Mouse (Mus musculus): ENCODE results near the gene Kcnk12. TPM values are rescaled to one million over a fixed set of nuclear protein-coding genes. Genes with fewer than 3 reads are reported as not detected.

Kcnk12 gene
- total RNA-seq, 1 experiment from 2014 or later = not detected

- no peak for ATAC-seq (replicated peaks; ENCODE audit: insufficient number of reproducible peaks, low FRiP score, low TSS enrichment, poor library complexity, severe bottlenecking)
Observed at GRCm38 (mm10) chr17:87790661-87791060, 7.1 kb downstream of the Kcnk12 start.

GRCm38 (mm10) chr17:87788216-87788615, 9.6 kb downstream of the Kcnk12 start:
- ATAC-seq (replicated peaks; ENCODE audit: insufficient number of reproducible peaks, low FRiP score, low TSS enrichment, poor library complexity, severe bottlenecking) = no peak

DNA sequence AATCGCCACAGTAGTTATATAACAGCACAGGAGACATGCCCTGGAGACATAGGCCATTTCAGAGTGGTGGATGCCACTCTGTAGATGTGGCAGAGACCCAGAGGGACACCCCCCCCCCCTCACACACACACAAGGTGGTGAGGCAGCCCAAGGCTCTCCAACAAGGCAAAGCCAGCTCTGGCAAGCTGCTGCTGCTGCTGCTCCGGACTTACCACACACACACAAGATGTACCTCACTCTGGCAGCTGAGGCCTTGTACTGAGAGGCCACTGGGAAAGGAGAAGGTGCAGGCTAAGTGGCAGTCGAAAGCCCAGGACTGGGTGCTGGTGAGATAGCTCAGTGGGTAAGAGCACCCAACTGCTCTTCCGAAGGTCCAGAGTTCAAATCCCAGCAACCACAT, 10.1 kb downstream of the Kcnk12 start:
- no peak for ATAC-seq (replicated peaks; ENCODE audit: insufficient number of reproducible peaks, low FRiP score, low TSS enrichment, poor library complexity, severe bottlenecking)

DNA sequence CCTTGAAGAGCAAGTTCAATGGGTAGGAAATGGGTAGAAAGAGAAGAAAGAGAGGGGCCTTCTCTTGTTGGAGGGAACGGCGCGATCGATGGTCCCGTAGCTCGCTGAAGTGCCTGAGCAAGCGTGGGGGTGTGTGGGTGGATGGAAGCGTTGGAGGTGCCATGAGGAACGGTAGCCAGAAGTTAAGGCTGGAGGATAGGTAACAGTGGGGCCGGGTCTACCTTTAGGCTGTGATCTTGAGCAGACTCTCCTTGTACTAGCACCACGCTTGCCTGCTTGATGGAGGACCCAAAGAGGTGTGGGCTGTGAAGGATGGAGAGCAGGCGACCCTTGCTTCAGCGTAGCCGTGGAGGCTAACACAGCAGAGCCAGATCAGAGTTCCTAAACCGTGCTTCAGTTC, 12.1 kb downstream of the Kcnk12 start:
- ATAC-seq (replicated peaks; ENCODE audit: insufficient number of reproducible peaks, low FRiP score, low TSS enrichment, poor library complexity, severe bottlenecking) = no peak

- ATAC-seq (replicated peaks; ENCODE audit: insufficient number of reproducible peaks, low FRiP score, low TSS enrichment, poor library complexity, severe bottlenecking) = no peak
Observed at GRCm38 (mm10) chr17:87784911-87785310, 12.9 kb downstream of the Kcnk12 start.

DNA sequence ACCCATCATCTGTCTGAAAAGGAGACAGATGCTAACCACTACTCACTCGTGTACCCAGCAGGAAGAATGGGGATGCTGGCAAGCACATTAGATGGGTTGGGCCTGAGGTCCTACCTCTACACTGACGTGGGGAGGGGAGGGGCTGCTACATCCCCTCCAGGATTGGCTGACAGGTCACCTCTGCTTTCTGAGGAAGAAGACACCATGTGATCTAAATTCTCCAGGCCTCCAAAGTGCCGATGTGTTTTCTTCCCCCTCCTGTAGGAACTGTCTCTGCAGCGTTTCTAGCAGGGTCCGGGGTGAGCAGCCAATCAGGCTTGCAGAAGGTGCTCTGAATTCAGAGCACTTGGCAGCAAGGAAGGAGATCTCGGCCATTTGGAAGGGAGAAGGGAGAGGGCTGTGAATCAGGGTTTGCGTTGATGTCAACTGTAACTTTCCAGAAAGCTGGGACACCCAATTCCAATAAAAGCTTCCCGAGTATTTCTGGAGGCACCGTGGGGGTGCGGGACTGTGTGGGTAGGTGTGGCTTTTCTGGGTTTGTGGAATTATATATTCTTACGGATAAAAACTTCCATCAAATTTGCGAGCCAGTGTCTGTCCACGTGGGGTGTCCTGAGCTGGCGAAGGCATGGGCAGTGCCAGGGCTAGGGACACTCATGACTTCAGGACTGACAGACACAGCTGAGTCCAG, 13.5 kb downstream of the Kcnk12 start:
- no peak for ATAC-seq (replicated peaks; ENCODE audit: insufficient number of reproducible peaks, low FRiP score, low TSS enrichment, poor library complexity, severe bottlenecking)

DNA sequence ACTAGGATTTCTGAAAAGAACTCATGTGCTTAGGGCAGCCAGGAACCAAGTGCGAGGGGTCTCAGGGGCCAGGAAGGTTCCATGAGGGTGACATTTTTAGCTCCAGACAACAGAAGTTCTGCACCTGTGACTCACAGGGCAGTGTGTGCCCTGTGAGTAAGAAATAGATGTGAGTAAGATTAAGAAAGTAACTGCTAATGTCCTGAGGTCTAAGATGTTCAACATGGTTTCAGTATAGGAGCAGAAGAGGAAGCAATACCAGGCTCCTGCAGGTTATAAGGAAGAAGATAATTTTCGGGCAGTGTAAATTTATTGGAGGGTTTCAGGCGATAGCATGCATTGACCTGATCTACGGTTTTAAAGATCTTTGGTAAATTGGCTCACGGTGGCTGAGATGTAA, 16.6 kb downstream of the Kcnk12 start:
- no peak for ATAC-seq (replicated peaks; ENCODE audit: insufficient number of reproducible peaks, low FRiP score, low TSS enrichment, poor library complexity, severe bottlenecking)

DNA sequence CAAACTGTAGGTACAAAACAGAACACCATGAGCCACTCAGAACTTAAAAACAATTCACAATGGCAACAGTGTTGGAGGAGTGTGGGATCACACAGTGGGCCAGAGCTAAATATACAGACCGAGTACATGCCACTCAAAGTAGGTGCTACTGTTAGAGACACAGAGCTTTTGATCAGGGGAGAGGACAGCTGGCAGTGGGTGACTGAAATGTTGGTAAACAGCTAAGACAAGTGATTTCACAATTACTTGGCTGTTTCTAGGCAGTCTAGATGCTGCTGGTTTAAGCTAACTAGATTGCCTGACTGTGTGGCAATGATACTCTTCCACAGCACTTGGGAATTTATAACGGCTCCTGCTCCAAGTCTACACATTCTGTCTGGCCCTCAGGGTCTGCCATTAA, 17.6 kb downstream of the Kcnk12 start:
- ATAC-seq (replicated peaks; ENCODE audit: insufficient number of reproducible peaks, low FRiP score, low TSS enrichment, poor library complexity, severe bottlenecking) = no peak

DNA sequence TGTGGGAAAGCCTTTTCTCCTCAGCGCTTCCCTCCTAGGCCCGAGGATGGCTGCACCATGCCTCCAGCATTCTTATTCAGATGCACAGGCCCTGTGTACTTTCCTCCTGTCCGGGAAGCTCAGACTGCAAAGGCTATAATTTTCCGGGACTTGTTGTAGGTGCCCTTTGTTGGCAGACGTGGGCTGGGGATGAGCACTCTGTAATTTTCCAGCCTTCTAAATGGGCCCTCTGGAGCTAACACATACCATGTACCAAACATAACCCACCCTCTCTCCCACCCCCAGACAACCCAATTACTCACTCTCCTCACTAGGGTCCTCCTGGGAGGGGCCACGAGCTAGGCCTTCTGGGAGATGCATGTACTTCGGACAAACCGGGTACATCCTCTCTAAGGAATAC, 22.8 kb downstream of the Kcnk12 start:
- ATAC-seq (replicated peaks; ENCODE audit: insufficient number of reproducible peaks, low FRiP score, low TSS enrichment, poor library complexity, severe bottlenecking) = no peak

GRCm38 (mm10) chr17:87773175-87773574, 24.6 kb downstream of the Kcnk12 start:
- no peak for ATAC-seq (replicated peaks; ENCODE audit: insufficient number of reproducible peaks, low FRiP score, low TSS enrichment, poor library complexity, severe bottlenecking)

DNA sequence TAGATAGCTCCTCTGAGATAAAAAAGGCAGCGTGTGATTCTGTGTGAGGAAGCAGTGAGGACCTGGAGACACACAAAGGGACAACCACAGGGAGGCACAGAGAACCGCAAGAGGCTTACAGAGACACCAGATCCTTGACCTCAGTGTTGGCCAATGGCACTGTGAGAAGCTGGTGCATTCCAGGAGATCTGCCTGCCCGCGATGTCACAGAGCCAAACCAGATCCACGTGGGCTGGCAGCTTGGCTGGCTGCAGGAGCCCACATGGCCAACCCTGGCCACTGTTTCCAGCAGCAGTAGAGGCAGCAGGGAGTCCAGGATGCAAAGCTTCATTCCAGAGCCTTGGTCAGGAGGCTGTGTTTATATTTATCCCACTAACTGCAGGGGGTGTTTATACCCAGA, 27.0 kb downstream of the Kcnk12 start:
- ATAC-seq (replicated peaks; ENCODE audit: insufficient number of reproducible peaks, low FRiP score, low TSS enrichment, poor library complexity, severe bottlenecking) = no peak

DNA sequence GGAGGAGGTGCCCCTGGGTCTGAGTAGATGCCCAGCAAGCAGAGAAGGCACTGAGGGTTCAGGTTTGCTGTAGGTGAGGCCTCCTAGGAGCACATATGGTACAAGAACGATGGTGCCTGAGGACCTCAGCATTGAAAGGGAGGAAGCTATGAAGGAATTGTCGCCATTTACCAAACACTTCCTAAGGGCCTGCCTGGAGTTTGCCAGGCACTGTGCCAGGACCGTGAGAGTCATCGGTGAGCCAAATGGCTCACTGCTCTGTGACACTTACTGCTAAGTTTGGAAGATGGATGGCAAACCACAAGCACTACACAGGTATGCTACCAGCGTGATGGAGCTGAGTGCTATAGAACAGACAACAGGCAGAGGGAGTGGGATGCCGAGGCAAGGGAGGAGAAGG, 30.9 kb downstream of the Kcnk12 start:
- no peak for ATAC-seq (replicated peaks; ENCODE audit: insufficient number of reproducible peaks, low FRiP score, low TSS enrichment, poor library complexity, severe bottlenecking)

DNA sequence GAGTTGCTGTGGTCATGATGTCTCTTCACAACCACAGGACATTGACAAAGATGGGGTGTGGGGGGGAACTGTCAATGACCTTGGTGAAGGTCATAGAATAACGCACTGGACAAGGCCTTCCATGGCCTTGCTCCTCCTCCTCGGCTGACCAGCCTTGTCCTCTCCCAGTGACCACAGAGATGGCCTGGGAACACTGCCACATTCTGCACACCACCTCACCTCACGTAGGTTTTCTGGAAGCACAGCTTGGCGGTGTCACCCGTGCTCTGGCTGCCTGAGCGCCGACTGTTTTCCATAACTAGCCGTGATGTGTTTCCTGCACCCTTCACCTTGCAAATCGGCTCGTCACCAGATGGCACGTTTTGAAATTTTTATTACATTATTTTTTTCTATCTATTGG, 32.8 kb downstream of the Kcnk12 start:
- ATAC-seq (replicated peaks; ENCODE audit: insufficient number of reproducible peaks, low FRiP score, low TSS enrichment, poor library complexity, severe bottlenecking) = no peak

- ATAC-seq (replicated peaks; ENCODE audit: insufficient number of reproducible peaks, low FRiP score, low TSS enrichment, poor library complexity, severe bottlenecking) = no peak
Observed at GRCm38 (mm10) chr17:87763146-87763545, 34.6 kb downstream of the Kcnk12 start.

DNA sequence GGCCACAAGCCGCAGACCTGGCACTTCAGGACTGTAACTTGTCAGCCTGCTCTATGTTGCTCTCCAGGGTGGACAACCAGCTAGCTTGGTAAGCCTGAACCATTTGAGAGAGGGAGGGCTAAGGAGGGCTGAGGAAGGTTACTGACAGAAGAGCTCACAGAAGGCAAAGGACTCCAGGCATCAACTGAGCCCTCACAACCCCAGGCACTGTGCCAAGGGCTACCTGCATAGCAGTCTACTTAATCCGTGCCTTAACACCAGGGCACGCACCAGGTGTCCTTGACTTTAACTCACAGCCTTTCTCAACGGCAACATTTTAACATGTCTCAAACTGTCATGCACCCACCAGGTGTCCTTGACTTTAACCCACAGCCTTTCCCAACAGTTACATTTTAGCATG, 37.5 kb downstream of the Kcnk12 start:
- ATAC-seq (replicated peaks; ENCODE audit: insufficient number of reproducible peaks, low FRiP score, low TSS enrichment, poor library complexity, severe bottlenecking) = no peak

- 0 out of 2 replicates have a peak, but pooled peaks have one; percentile 56 for ATAC-seq (replicated peaks; ENCODE audit: insufficient number of reproducible peaks, low FRiP score, low TSS enrichment, poor library complexity, severe bottlenecking)
Observed at GRCm38 (mm10) chr17:87745926-87746888, 51.6 kb downstream of the Kcnk12 start.

DNA sequence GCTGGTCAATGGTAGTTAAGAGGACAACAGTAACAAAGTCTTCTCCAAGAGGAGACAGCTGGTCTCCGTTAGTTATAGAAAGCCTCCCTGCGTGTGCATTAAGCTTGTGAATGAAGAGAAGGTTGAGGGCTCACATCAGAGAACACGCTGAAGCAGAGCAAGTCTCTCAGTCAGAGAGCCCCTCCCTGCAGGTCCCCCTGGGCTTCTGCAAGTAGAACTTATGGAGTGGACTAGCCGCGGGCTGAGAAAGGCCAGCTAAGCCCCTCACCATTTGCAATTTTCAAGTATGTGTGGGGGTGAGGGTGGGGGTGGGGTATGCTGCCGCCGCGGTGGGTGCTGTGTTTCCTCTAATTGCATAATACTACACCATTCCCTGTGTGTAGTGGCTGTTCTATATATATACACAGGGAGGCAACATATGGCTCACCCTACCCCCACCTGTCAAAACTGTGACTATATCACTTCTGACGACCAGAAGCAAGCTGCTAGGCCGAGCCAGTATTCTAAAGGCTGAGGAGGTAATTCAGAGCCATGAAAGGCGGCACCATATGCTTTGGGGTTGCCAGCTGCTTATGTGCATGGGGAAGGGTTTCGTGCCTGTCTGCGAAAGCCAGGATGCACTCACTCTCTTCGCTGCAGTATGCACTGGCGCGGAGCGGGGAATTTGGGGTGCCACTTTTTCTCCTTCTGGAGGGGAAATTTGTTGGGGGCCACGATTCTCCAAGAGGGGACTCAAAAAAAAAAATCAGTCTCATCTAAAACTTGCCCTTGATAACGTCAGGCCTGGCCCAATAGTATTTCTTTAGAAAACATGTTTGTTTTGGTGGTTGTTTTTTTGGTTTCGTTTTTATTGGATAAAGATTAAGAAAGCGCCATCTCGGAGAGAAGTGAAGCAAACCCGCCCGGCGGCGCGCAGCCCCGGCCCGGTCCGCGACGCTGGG, 52.5 kb downstream of the Kcnk12 start:
- no peak for ATAC-seq (replicated peaks; ENCODE audit: insufficient number of reproducible peaks, low FRiP score, low TSS enrichment, poor library complexity, severe bottlenecking)

GRCm38 (mm10) chr17:87739835-87740234, 58.0 kb downstream of the Kcnk12 start:
- ATAC-seq (replicated peaks; ENCODE audit: insufficient number of reproducible peaks, low FRiP score, low TSS enrichment, poor library complexity, severe bottlenecking) = no peak

GRCm38 (mm10) chr17:87737144-87737543, 60.6 kb downstream of the Kcnk12 start:
- no peak for ATAC-seq (replicated peaks; ENCODE audit: insufficient number of reproducible peaks, low FRiP score, low TSS enrichment, poor library complexity, severe bottlenecking)

Measured in monocyte, adult 5-6 weeks (primary cell).